Mouse (Mus musculus): ENCODE data around the gene Tbxa2r. TPM values are rescaled to one million over a fixed set of nuclear protein-coding genes. Genes with fewer than 3 reads are reported as not detected.

Gene Tbxa2r
- total RNA-seq, 4 experiments from 2014 or later = 0.63 to 1.3 (median 0.93) TPM

DNA sequence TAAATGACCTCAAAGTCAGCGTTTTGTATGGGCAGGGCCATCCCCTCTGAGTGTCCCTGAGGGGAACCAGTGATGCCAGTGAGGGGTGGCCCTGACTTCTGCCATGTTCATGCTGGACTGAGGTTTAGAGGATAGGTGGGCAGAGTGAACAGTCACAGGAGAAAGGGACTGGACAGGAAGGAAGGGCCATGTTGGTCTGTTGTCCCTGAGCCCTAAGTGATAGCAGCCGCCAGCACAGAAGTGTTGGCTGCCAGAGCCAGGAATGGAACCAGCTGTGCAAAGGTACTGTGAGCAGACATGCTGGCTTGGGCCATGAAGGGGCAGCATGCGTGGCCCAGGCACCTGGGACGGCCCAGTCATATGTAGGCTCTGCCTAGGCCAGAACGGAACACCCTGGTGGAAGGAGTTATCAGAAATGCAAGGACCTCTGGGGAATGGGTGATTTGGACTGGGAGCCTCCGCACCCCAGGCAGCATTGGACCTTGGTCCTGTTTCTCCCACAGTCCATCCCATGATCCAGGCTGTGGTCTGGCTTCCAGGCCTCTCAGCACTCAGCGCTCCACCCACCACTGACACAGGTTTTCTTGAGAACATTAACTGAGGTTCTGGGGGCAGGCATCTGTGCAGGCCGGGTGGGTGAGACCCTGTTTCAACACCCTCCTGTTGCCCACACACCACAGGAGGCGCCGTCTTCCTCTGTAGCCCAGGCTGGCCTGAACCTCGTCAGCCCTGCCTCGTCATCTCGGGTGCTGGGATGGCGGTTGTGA, 28.8 kb upstream of the Tbxa2r start:
- no peak for DNase-seq (ENCODE audit: low spot score in 2 of 2)

DNA sequence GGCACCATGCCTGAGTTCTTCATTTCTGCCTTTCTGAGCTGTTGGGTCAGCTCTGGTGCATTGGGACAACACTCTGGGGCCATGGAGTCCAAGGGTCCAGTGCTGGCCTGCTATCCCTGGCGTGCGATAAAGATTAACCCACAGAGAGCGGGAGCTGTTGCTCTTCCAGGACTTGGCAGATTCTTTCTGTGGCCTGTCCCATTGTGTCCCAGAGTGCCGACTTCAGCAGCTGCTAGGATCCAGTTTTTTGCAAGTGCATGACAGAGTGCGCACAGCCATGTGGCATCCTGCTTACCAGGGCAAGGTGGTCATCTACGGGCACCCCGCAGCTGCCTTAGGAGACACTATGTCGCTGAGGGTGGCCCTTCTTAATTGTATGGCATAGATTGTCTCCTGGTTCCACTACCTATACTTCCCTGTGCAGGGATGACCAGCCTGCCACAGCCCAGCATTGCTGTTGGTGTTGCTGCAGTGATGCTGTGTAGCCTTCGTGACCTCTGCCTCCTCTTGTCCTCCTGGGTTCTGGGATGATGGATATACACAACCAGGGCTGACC, 28.1 kb upstream of the Tbxa2r start:
- DNase-seq (ENCODE audit: low spot score in 2 of 2) = no peak

DNA sequence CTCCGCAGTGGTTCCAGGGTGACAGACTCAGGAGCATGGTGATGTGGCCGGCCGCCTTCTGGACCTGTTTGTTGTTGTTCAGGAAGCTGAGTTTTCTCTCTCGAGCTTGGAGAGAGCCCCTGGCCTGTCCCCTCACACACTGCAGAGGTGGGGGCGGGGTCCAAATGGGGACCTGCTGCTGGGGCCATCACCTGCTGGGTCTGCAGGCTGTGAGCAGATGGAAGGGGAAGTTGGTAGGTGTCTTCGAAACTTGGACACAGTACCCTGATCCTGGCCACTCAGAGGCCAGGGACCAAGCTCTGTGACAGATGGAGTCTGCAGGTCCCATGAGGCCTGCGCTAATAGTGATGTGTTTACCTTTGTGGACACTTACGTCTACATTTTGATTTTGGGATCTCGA, 27.2 kb upstream of the Tbxa2r start:
- no peak for DNase-seq (ENCODE audit: low spot score in 2 of 2)

DNA sequence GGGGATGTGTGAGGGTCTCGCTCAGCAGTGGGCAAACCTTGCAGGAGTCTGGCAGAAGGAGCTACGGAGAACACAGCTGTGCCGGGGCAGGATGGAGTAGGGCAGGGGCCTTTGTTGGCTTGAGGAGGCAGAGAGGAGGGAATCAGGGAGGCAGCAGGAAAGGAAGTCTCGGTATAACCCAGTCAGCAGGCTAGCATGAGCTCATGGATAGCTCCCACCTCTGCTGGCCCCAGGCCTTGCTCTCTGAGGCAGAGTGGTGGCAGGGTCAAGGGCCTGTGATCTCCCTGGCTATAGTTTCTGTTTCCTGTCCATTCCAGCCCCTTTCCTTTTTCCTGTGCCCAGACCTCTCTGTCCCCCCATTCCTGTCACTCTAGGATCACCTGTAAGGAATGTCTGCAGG, 26.2 kb upstream of the Tbxa2r start:
- DNase-seq (ENCODE audit: low spot score in 2 of 2) = no peak

DNA sequence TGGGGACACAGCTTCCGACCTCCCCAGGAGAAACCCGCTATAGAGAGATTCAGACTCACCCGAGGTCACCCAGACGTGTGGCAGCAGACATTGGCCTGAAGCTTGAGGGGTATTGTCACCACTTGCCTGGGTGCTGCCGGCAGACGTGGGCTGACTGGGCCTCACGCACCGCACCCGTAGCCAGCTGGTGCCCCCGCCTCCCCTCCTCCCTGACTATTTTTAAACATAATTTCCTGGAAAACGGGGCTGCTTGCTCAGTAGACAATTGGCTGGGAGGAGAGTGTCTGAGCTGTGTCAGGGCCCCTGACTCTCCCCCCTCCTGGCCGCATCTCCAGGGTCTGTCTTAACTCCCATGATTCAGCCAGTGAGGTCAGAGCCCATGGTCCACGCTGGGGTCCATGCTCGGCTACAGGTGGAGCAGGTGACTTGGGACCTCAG, 25.7 kb upstream of the Tbxa2r start:
- peak in 1 of 2 experiments; percentile 84 for DNase-seq (ENCODE audit: low spot score in 2 of 2)

DNA sequence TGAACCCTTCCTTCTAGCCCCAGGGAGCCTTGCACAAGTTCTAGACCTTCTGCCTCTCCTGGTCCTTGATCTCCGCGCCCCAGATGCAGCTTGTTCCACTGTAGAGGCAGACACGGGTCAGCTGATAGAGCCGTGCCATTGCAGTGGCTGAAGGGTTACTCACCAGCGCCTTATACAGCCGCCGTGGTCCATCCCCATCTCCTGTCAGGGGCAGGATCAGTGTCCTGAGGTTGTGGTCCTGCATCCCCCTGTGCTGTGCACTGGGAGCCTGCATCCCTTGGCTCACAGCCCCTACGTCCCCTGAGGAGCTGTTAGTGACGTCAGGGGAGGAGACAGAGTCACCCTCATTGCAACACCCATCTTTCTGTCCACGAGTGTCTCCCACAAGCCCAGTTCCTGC, 25.3 kb upstream of the Tbxa2r start:
- DNase-seq (ENCODE audit: low spot score in 2 of 2) = no peak

DNA sequence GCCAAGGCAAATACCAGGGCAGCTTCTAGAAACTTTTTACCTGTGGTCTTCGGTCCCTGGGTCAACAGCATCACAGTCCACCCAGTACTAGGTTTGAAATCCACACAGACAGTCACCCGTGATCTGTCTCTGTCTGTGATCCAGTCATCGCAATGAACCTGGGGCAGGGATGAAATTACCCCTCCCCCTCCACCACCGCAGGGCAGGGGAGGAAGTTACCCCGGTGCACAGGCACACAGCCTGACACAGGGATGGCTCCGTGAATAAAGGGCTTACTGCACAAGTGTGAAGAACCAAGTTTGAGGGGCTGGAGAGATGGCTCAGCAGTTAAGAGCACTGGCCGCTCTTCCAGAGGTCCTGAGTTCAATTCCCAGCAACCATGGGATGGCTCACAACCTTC, 24.8 kb upstream of the Tbxa2r start:
- no peak for DNase-seq (ENCODE audit: low spot score in 2 of 2)

DNA sequence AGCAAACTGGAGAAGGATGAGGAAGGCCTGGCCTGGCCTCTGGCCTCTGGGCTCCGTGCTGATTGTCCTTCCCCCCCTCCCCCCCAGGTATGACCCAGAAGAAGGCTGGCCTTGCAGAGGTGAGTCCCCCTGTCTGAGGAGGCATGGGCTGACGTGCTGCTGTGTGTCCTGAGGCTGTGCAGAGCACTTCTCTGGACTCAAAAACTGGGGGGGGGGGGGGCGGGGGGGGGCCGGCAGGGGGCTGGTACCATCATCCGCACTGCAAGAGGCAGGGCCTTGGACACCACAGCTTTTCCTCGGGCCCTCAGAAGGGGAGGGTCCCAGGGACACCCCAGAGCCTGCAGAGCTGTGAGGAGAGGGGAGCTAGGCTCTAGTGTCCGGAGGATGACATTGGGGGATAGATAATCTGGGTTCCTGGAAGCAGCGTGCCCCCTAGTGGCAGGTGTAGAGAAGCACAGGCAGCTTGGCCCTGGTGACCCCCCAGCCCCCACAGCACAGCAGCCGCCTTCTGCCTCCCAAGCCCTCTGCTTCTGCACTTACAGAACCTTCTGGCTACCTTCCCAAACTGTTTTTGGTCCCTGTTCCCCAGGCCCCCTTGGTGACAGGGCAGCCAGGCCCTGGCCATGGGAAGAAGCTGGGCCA, 23.8 kb upstream of the Tbxa2r start:
- no peak for DNase-seq (ENCODE audit: low spot score in 2 of 2)

DNA sequence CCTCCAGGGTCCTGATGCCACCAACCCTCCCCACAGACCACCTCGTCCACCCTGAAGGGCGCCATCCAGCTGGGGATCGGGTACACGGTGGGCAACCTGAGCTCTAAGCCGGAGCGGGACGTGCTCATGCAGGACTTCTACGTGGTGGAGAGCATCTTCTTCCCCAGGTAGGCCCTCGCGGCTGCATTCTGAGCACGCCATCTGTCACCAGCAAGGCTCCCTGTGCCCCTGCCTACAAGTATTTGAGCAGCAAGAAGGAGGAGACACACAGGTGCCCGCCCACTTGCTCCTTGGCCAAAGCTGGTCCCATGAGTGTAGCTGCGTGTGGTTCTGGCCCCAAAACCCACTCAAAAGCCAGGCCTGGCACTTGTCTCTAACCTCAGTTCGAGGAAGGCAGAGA, 22.9 kb upstream of the Tbxa2r start:
- DNase-seq (ENCODE audit: low spot score in 2 of 2) = no peak

DNA sequence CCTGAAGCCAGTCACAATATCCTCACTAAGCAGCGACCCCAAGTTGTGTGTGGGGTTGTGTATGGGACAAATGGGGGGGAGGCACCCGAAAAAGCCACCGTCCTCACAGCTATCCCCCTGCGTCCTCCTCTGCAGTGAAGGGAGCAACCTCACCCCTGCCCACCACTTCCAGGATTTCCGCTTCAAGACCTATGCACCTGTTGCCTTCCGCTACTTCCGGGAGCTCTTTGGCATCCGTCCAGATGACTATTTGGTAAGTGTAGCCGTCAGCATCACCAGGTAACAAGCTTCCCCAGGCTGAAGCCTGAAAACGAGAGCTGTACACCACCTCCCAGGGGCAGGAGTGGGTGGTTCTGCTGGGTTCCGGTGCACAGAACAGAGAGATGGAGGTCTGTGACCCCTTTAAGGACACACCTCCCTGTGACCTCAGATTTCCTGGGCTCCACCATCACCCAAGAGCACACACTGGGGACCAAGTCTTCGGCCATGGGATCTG, 22.3 kb upstream of the Tbxa2r start:
- no peak for DNase-seq (ENCODE audit: low spot score in 2 of 2)

DNA sequence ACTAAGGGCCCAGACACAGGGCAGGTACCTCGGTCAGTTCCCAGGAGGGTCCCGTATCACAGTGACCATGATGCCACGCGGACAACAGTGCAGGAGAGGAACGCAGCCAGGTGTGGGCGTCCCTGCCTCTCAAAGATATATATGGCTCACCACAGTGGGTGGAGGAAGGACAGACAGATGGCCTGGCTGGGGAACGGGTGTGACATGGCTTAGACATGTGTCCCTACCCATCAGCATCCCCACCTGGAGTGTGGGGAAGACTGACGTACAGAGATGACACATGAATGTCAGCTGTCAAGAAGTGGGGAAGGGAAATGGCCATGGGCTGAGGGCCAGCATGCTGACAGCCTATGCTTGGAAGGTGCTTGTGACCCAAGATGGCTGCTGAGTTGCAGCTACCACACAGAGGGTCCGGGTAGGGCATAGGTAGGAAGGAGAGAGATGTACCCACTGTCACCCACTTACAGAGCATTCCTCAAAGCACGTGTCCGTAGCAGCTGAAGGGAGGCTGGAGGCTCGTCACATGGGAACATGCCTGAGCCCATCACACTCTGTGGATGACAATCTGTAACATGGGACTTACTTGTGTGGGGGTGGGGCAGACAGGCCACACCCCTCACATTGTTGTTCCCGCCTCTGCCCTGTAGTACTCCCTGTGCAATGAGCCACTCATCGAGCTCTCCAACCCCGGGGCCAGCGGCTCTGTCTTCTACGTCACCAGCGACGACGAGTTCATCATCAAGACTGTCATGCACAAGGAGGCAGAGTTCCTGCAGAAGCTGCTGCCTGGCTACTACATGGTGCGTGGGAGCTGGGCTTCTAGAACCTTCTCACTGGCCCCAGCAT, 21.5 kb upstream of the Tbxa2r start:
- DNase-seq (ENCODE audit: low spot score in 2 of 2) = peak in 1 of 2 experiments; percentile 84

DNA sequence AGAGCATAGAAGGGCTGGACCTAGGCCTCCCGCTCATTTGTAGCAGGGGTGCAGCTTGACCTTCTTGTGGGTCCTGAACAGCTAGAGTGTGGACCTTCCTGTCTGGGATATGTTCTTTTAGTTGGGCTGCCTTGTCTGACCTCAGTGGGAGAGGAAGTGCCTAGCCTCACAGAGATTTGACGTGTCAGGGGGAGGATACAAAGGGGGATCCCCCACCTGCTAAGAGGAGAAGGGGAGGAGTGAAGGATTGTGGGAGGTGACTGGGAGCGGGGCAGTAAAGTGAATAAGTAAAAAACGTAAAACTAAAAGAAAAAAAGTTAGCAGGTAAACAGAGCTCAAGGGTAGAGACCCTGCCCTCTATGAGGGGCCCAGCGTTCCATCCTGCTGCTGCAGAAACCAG, 19.0 kb upstream of the Tbxa2r start:
- no peak for DNase-seq (ENCODE audit: low spot score in 2 of 2)

DNA sequence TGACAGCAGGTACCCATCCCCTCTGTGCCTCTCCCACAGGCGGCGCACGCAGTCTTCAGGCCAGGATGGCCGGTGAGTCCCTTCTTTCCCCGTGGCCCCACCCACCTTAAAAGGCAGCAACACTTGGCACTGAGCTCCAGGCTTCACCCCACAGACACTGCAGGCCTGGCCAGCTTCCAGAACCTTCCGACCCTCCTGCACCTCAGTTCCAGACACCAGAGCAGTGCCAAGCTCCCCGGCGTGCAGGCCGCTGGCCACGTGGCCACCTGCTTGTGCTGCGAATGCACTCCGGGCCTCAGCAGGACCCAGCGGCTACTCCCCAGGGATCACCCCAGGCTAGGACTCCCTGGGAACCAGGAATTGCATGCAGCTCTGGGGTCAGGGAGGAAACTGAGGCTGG, 14.9 kb upstream of the Tbxa2r start:
- DNase-seq (ENCODE audit: low spot score in 2 of 2) = no peak

DNA sequence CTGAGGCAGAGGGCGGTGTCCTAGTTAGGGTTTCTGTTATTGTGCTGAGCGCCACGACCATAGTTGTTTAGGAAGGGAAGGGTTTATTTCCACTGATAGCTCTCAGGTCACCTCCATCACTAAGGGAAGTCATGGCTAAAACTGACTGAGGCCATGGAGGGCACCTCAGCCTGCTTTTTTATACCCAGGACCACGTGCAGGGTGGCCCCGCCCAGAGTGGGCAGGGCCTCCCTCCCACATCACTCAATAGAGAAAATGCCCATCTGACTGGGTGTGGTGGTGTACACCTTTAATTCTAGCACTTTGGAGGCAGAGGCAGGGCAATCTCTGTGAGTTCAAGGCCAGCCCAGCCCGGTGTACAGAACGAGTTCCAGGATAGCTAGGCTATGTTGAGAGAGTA, 14.3 kb upstream of the Tbxa2r start:
- DNase-seq (ENCODE audit: low spot score in 2 of 2) = no peak

DNA sequence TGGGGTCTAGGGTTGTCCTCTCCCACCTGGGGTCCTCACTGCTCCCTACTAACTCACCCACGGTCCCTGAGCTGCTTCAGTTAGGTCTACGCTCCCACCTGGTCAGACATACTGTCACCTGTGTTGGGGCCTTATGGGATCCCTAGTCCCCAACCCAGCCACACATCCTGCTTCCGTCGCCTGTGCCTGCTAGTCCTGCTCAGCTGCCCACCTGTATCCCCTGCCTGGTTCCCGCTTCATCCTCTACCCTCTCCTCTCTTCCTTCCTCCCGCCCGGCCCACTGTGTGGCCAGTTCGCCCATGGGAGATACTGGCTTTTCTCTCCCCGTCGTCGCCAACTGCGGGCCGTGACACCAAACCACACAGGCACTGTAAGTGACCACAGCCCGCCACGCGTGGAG, 12.9 kb upstream of the Tbxa2r start:
- DNase-seq (ENCODE audit: low spot score in 2 of 2) = no peak

DNA sequence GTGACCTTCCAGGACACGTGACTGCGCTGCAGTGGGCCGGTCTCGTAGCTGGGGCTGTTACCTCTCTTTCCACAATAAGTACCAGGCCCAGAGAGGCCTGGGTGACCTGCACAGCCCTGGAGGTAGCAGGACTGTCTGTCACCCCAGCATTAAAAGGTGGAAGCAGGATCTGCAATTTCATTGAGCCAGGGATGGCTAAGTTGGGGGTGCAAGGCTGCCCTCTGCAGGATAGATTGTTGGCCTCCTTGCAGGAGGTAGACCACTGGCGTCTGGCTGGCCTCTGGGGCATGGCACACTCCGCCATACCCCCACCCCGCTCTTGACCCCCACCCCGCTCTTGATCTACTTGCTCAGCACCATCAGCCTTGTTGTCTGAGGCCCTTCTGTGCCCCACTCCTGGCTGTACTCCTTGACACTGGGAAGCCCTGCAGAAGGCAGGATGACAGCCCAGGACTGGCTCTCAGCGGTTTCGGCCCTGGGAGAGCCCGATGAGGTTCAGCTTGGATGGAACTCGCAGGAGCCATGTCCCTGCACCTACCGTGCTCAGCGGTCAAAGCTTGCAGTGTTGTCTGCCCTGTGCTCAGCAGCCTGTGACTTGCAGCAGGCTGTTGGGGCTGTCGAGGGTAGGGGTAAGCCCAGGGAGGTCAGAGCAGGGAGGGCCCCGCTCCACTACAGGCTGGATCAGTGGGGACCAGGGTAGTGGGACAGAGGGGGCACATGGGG, 12.0 kb upstream of the Tbxa2r start:
- DNase-seq (ENCODE audit: low spot score in 2 of 2) = no peak

DNA sequence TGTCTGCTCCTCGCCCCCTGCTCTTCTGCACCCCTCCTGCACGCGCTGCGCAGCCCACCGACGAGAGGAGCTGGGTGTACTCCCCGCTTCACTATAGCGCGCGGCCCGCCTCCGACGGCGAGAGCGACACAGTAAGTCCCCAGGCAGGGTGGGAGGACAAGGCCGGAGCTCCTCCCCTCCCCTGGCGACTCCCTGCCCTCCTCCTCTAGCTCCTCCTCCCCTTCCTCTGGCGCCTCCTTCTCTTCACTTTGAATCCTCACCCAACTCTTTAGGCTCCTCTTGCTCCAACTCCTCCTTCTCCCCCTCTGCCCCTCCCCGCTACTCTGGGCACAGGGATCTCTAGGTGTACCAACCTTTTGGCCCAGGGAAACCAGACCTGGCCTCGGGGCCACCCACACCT, 11.3 kb upstream of the Tbxa2r start:
- no peak for DNase-seq (ENCODE audit: low spot score in 2 of 2)

DNA sequence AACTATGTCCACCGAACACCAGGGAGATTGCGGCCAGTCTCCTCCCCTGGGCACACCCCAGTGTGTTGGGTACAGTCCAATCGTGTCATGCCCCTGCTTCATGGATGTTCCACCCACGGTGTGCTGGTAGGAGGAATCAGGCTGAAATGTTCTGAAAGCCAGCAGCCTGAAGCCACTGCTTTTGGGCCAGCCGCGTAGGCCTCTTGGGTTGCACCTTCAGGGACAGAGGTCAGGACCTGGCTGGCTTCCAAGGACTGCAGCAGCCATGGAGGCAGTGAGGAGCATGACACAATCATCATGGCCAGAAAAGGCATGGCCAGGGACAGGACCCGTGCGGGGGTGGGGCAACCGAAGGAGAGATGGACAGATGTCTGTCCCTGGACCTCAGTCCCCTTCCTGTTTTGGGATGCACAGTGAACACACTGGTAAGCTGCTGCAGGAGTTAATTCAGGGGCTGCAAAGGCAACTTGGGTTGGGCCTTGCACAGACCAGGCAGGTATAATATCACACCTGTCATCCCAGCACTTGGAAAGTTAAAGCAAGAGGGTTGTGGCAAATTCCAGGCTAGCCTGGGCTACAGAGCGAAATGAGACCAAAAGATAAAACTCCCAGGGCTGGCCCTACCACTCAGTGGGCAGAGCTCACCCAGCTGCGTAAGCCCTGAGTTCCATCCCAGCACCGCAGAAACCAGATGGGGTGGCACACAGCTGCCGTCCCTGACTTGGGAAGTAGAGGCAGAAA, 9.8 kb upstream of the Tbxa2r start:
- no peak for DNase-seq (ENCODE audit: low spot score in 2 of 2)

DNA sequence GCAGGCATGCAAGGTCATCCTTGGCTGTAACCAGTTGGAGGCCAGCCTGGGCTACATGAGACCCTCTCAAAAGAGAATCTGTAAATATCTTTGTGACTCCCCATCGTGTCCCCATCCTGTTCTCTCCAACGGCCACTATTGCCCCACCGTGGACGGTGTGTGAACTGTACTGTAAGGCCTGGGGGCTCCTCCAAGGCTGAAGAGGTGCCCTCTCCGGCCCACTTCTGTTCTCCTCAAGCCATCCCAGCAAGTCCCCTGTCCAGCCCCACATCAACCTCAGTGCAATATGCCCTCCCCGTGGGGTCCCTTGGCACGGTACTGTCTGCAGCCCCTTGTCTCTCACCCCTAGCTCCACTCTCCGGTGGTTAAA, 9.2 kb upstream of the Tbxa2r start:
- DNase-seq (ENCODE audit: low spot score in 2 of 2) = peak in 1 of 2 experiments; percentile 30

DNA sequence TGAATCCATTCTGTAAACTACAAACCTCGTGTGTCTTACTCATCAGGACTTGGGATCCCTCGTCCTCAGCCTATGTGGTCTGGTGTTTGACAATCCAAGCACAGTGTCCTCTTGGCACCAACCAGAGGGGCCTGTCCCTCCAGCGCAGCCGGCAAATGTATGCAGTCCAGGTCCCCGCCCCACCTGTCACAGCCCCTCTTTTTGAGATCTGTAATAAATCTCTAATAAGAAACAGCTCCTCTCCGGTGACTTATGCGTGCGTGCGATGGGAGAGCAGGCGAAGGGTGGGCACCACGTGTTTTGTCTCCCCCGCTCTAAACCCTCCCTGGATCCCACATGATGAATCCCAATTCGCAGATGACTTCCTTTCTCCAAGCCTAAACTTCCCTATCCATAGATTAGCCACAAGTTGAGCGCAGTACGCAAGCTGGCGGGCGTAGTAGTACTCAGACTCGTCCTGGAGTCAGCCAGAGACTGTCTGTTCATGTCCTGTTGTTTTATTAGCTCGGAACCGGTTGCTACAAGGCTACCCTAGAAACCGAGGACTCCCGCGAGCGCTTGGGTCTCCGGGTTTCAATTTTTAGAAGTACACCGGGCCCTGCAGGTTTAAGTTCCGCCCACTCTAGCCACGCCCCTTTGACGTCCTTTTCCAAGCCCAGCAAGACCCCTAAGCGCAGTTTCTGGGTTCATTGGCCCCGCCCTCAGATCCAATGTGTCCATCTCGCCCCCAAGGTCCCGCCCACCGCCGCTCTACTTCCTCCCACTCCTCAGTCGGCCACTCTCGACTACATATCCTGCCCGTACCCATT, 8.6 kb upstream of the Tbxa2r start:
- DNase-seq (ENCODE audit: low spot score in 2 of 2) = no peak
